21 mouse cellular contexts compared by ENCODE assay signal in the genomic region with DNA sequence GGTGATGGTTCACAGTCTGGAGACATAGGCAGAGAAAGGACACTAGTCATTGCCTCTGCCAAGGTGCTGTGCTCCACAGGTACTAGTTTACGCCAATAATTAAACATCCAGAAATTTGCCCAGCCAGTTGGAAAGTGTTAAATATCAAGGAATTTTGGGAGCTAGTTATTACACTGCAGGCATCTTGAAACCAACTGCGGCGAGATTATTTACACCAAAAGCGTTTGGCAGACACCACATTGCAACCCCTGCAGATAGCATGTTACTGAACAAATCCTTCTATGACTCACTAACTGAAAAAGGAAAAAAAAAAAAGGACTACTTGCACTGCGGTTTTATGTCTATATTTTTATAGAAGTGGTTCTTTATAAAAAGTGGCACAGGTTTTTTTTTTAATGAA. TPM values are rescaled to one million over a fixed set of nuclear protein-coding genes. Genes with fewer than 3 reads are reported as not detected.
DNase-seq lines count a peak whose midpoint lies in the region; ATAC-seq and TF ChIP-seq lines count a peak whose summit lies in the region.
"Had no signal": no experiment of that assay in that cellular context is flagged by ENCODE, and none has a peak within 500 bp of the region (broad histone marks: within the 10 kb centered on the region; RNA-seq: fewer than 3 reads in every experiment).

No protein-coding gene starts in this region.

- no peaks in the 10 kb centered on the region for H3K9me3 ChIP-seq in midbrain, postnatal 0 days (ENCODE audit: low read length)
- no peaks in the 10 kb centered on the region for H3K9me3 ChIP-seq in midbrain, embryonic 10.5 days (replicated peaks)
- H3K9me3 ChIP-seq: embryonic facial prominence, embryonic 10.5 days; forebrain, embryonic 10.5 days; forebrain, embryonic 12.5 days had no signal

- TF ChIP-seq CTCF in midbrain, postnatal 0 days (IDR thresholded peaks at IDR 0.05) = no peak
- no peak for TF ChIP-seq CTCF in brain, embryonic 14.5 days (IDR thresholded peaks at IDR 0.05; ENCODE audit: borderline replicate concordance, extremely low read depth, insufficient read depth, insufficient read length)

- no peak overlapping the region for H3K27ac ChIP-seq in midbrain, postnatal 0 days (ENCODE audit: low read depth, low read length)
- H3K27ac ChIP-seq in midbrain, embryonic 10.5 days (replicated peaks) = no peak overlapping the region
- H3K27ac ChIP-seq: embryonic facial prominence, embryonic 10.5 days; embryonic facial prominence, embryonic 12.5 days; forebrain, embryonic 10.5 days; forebrain, embryonic 12.5 days had no signal

- no peak for TF ChIP-seq POLR2A in brain, embryonic 14.5 days (IDR thresholded peaks at IDR 0.05; ENCODE audit: borderline replicate concordance, extremely low read depth, insufficient read depth, insufficient read length, poor library complexity, severe bottlenecking)

- 79% methylated on average over 5 of the region's 5 CpGs for WGBS in midbrain, postnatal 0 days
- WGBS in midbrain, embryonic 10.5 days = 90% methylated on average over 5 of the region's 5 CpGs

- DNase-seq in cerebellum, postnatal 14 days = peak; percentile 5 to 31
- no peak for DNase-seq in cerebellum, adult 8-10 months
- peak; percentile 48 for DNase-seq in midbrain, postnatal 0 days (ENCODE audit: low spot score)
- no peak for DNase-seq in midbrain, embryonic 10.5 days (ENCODE audit: low spot score)
- peak; percentile 53 for DNase-seq in brain, adult 2 months (ENCODE audit: low read depth, low spot score)
- DNase-seq in brain, embryonic 14.5 days (ENCODE audit: low read depth) = peak; percentile 16
- DNase-seq in lung, adult 18-20 months = no peak
- DNase-seq in c-Kit-positive CD71-positive TER-119-positive erythroid progenitor cells, embryonic 14.5 days (ENCODE audit: low spot score) = no peak
- DNase-seq: adrenal gland, adult 2 months; adrenal gland, postnatal 10 days; adrenal gland, postnatal 25 days; cerebellum, adult 11-12 months had no signal

- H3K4me2 ChIP-seq in midbrain, postnatal 0 days (ENCODE audit: low read depth, low read length, poor library complexity, severe bottlenecking) = no peak overlapping the region
- H3K4me2 ChIP-seq: embryonic facial prominence, embryonic 12.5 days; forebrain, embryonic 12.5 days had no signal

- H3K9ac ChIP-seq in midbrain, postnatal 0 days (replicated peaks; ENCODE audit: low read length, poor library complexity, severe bottlenecking) = no peak overlapping the region
- H3K9ac ChIP-seq: embryonic facial prominence, embryonic 12.5 days; forebrain, embryonic 12.5 days had no signal

- no peak overlapping the region for H3K4me3 ChIP-seq in midbrain, postnatal 0 days (ENCODE audit: low read depth, low read length)
- no peak overlapping the region for H3K4me3 ChIP-seq in midbrain, embryonic 10.5 days
- H3K4me3 ChIP-seq: embryonic facial prominence, embryonic 10.5 days; embryonic facial prominence, embryonic 12.5 days; forebrain, embryonic 10.5 days; forebrain, embryonic 12.5 days had no signal

- no peak for ATAC-seq in midbrain, postnatal 0 days (ENCODE audit: low FRiP score)
- ATAC-seq: forebrain, embryonic 14.5 days; forebrain, embryonic 16.5 days had no signal

- no peaks in the 10 kb centered on the region for H3K27me3 ChIP-seq in midbrain, postnatal 0 days (ENCODE audit: insufficient read depth, low read length)
- H3K27me3 ChIP-seq in midbrain, embryonic 10.5 days (ENCODE audit: low read depth, poor library complexity, severe bottlenecking) = no peaks in the 10 kb centered on the region
- H3K27me3 ChIP-seq: embryonic facial prominence, embryonic 12.5 days; forebrain, embryonic 12.5 days had no signal

- no peaks in the 10 kb centered on the region for H3K4me1 ChIP-seq in midbrain, postnatal 0 days (ENCODE audit: insufficient read depth, low read length)
- no peaks in the 10 kb centered on the region for H3K4me1 ChIP-seq in midbrain, embryonic 10.5 days
- H3K4me1 ChIP-seq: embryonic facial prominence, embryonic 10.5 days; embryonic facial prominence, embryonic 12.5 days; forebrain, embryonic 10.5 days; forebrain, embryonic 12.5 days had no signal

- H3K36me3 ChIP-seq in midbrain, postnatal 0 days (ENCODE audit: insufficient read depth, low read length) = no peaks in the 10 kb centered on the region
- no peaks in the 10 kb centered on the region for H3K36me3 ChIP-seq in midbrain, embryonic 10.5 days
- H3K36me3 ChIP-seq: embryonic facial prominence, embryonic 10.5 days; embryonic facial prominence, embryonic 12.5 days; forebrain, embryonic 10.5 days; forebrain, embryonic 12.5 days had no signal

RNA-seq across cellular contexts. Expression of gene Fcrls, which starts 41.2 kb away (rescaled TPM):
- 15.6 and 17.9 TPM in 2 replicates for total RNA-seq in midbrain, postnatal 0 days (2014; rRNA removed)
- 13.7 and 14.4 TPM in 2 replicates for polyA plus RNA-seq in midbrain, postnatal 0 days (2015; fragmentation: Nextera tagmentation; extraction: Ambion mirVana)
- 2.6 and 5.7 TPM in 2 replicates for polyA plus RNA-seq in midbrain, embryonic 10.5 days (2016; fragmentation: Nextera tagmentation; extraction: Ambion mirVana)
- 5.9 and 8.9 TPM in 2 replicates for polyA plus RNA-seq in brain, embryonic 14.5 days (2012; rRNA removed)
- total RNA-seq: ES-E14, MEL had no signal
- polyA plus RNA-seq: C2C12 had no signal

RNA-seq across cellular contexts. Expression of gene Kirrel, which starts 47.8 kb away (rescaled TPM):
- total RNA-seq in midbrain, postnatal 0 days (2014; rRNA removed) = 11.1 and 11.3 TPM in 2 replicates
- 3.3 and 4.0 TPM in 2 replicates for polyA plus RNA-seq in midbrain, postnatal 0 days (2015; fragmentation: Nextera tagmentation; extraction: Ambion mirVana)
- 11.2 and 11.6 TPM in 2 replicates for polyA plus RNA-seq in midbrain, embryonic 10.5 days (2016; fragmentation: Nextera tagmentation; extraction: Ambion mirVana)
- polyA plus RNA-seq in brain, embryonic 14.5 days (2012; rRNA removed) = 19.3 and 22.9 TPM in 2 replicates
- total RNA-seq: MEL had no signal

Comparison
In these comparisons a context has a peak if more than half of its experiments do, and no peak if none do; other contexts are left out.
1. DNase-seq: peak in cerebellum, postnatal 14 days (2 of 2), midbrain, postnatal 0 days (single experiment), brain, adult 2 months (single experiment) and brain, embryonic 14.5 days (single experiment); none in cerebellum, adult 8-10 months (single experiment), midbrain, embryonic 10.5 days (single experiment), lung, adult 18-20 months (0 of 2) and c-Kit-positive CD71-positive TER-119-positive erythroid progenitor cells, embryonic 14.5 days (single experiment).